Mouse (Mus musculus): ENCODE data around the gene B4galt3.

DNA sequence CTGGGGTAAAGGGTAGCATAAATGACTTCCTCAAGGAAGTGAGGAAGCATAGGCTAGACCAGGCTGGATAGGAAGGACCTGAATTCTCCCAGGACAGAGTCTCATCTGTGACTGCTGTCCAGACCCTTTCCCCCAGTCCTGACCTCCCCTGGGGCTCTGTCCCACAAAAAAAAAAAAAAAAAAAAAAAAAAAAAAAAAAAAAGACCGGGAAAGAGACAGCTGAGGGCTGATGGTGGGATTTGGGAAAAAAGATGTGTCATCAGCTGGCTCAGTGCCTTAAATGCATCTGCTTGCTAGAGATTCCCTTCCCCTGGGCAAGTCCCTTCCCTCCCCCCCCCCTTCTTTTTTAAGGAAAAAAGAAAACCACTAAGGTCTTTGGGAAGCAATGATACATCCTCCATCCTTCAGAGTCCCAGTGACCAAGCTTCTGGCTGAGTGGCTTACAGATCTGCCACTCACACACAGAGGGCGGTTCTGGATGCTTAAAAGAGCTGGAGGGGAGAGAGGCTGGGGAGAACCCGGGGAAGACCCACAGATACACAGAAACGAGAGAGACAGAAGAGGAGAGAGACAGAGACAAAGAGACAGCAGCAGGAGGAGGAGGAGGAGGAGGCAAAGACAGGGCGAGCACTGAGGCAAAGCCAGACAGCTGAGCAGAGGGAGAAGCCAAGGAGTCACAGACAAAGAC lies 20.1 kb upstream of the B4galt3 start, which contains the start of gene Adamts4:
- TF ChIP-seq MAX (IDR thresholded peaks at IDR 0.05; ENCODE audit: low read length) (no peak), KAT2A (conservative IDR thresholded peaks at IDR 0.05; ENCODE audit: low read depth, low read length) (no peak), MAFK (IDR thresholded peaks at IDR 0.05; ENCODE audit: borderline replicate concordance, low read depth, low read length) (no peak), POLR2A (IDR thresholded peaks at IDR 0.05; ENCODE audit: control insufficient read depth in 1 of 2, insufficient read depth in 1 of 2, low read depth in 1 of 2, low read length in 2 of 2, poor library complexity in 1 of 2) (no peak), SMC3 (IDR thresholded peaks at IDR 0.05; ENCODE audit: low read depth, low read length) (no peak), GATA1 (IDR thresholded peaks at IDR 0.05; ENCODE audit: low read depth, low read length) (no peak), POLR2AphosphoS2 (IDR thresholded peaks at IDR 0.05; ENCODE audit: low read length) (no peak), CTCF (IDR thresholded peaks at IDR 0.05 in 2 of 3, conservative IDR thresholded peaks at IDR 0.05 in 1 of 3; ENCODE audit: control insufficient read depth in 1 of 3, insufficient read depth in 1 of 3, low read depth in 2 of 3, low read length in 3 of 3, poor library complexity in 1 of 3, severe bottlenecking in 1 of 3) (no peak)
